Mouse (Mus musculus): ENCODE measurements at regions not wholly inside any gene's neighbourhood (a gene's known extent, or its start where the extent isn't known, plus 50 kb on each side); places are given as distances from the start of the nearest gene placed in this dataset.

DNA sequence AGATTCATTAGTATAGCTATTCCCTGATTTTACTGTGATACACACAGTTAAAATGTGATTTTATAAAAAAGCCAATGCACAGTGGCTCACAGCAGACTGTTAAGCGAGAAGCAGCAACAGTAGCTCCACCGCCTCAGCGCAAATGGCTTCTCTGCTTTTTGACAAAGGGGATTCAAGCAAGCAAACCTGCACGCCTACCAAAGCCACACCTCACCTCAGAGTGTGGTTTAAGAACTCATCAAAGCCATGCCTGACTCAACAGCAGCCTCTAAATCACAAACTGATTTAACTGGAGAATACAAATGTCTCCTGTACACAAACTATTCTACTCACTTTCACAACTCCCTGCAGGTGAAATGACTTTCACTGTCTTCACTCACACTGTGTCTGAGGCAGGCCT lies 704.5 kb downstream of the Car8 start:
- H3K4me3 ChIP-seq (ENCODE audit: low read depth, low read length), result no peak overlapping the region
- no peaks in the 10 kb centered on the region for H3K9me3 ChIP-seq (ENCODE audit: low read length)
- no peak overlapping the region for H3K4me2 ChIP-seq (ENCODE audit: low read depth)
- no peak for DNase-seq
- H3K27ac ChIP-seq (ENCODE audit: low read depth, low read length), result no peak overlapping the region
- no peaks in the 10 kb centered on the region for H3K36me3 ChIP-seq (ENCODE audit: insufficient read depth)
- no peaks in the 10 kb centered on the region for H3K4me1 ChIP-seq (ENCODE audit: insufficient read depth)
- TF ChIP-seq CTCF (IDR thresholded peaks at IDR 0.05; ENCODE audit: low read depth), result no peak
- H3K27me3 ChIP-seq (ENCODE audit: insufficient read depth, low read length), result no peaks in the 10 kb centered on the region
- no peak for ATAC-seq
- no peak overlapping the region for H3K9ac ChIP-seq
- WGBS, result 85% methylated on average over 4 of the region's 4 CpGs

DNA sequence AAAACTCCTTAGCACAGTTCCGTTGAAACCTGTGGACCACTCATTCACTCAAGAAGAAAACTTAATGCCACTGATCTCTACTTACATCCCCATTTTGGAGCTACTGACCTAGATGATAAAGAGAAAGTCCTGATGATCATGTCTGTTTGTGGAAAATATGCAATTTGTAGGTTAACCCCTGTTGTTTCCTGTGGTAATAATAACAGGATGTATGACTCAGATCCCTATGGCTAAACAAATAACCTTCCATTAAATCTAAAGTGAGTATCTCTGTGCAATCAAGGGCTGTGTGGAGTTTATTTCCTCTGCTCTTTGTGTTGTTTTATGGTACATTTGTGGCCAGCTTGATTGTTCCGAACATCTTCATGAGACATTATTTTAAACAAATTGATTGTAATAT lies 711.1 kb downstream of the Car8 start:
- no peaks in the 10 kb centered on the region for H3K9me3 ChIP-seq (ENCODE audit: low read length)
- H3K4me3 ChIP-seq (ENCODE audit: low read depth, low read length), result no peak overlapping the region
- no peaks in the 10 kb centered on the region for H3K36me3 ChIP-seq (ENCODE audit: insufficient read depth)
- no peaks in the 10 kb centered on the region for H3K4me1 ChIP-seq (ENCODE audit: insufficient read depth)
- 78% methylated on average over 2 of the region's 2 CpGs for WGBS
- ATAC-seq (no peak), DNase-seq (no peak)
- no peak overlapping the region for H3K4me2 ChIP-seq (ENCODE audit: low read depth)
- no peak overlapping the region for H3K27ac ChIP-seq (ENCODE audit: low read depth, low read length)
- no peak for TF ChIP-seq CTCF (IDR thresholded peaks at IDR 0.05; ENCODE audit: low read depth)
- H3K27me3 ChIP-seq (ENCODE audit: insufficient read depth, low read length), result no peaks in the 10 kb centered on the region
- no peak overlapping the region for H3K9ac ChIP-seq

DNA sequence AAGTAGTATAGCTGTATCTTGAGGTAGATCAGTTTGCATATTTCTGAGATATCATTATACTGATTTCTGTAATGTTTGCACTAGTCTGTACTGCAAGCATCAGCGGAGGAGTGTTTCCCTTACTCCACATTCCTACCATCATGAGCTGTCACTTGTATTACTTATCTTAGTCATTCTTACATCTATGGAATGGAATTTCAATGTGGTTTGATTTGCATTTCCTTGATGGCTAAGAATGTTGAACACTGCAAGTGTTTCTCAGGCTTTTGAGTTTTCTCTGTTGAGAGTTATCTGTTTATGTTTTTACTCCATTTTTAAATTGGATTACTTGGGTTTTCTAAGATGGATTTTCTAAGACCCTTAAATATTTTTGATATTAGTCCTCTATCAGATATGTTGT lies 725.8 kb downstream of the Car8 start:
- H3K27ac ChIP-seq (ENCODE audit: low read depth, low read length), result no peak overlapping the region
- TF ChIP-seq CTCF (IDR thresholded peaks at IDR 0.05; ENCODE audit: low read depth), result no peak
- no peak overlapping the region for H3K9ac ChIP-seq
- no peak for DNase-seq
- WGBS, result 77% methylated on average over 1 of the region's 1 CpGs
- no peaks in the 10 kb centered on the region for H3K36me3 ChIP-seq (ENCODE audit: insufficient read depth)
- no peak for ATAC-seq
- H3K9me3 ChIP-seq (ENCODE audit: low read length), result 0 out of 2 replicates have a peak, but pooled peaks cover 4% of the 10 kb centered on the region
- no peaks in the 10 kb centered on the region for H3K4me1 ChIP-seq (ENCODE audit: insufficient read depth)
- H3K27me3 ChIP-seq (ENCODE audit: insufficient read depth, low read length), result no peaks in the 10 kb centered on the region
- H3K4me2 ChIP-seq (ENCODE audit: low read depth), result no peak overlapping the region
- no peak overlapping the region for H3K4me3 ChIP-seq (ENCODE audit: low read depth, low read length)

DNA sequence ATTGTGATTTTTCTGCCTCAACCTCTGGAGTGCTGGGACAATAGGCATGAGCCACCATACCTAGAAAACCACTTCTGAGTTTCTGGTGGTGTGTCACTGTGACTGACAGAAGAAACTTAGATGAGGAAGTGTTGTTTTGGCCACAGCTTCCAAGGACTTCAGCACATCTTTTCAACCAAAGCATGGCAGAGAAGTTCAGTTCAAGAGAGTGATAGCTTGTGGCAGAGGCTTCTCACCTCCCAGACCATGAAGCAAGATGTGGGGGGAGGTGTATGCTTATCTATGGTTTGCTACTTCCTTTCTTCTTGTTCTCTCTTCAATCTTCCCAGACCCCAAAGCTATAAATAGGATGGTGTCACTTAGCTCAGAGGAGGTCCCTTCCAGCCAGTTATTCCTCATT lies 753.3 kb downstream of the Car8 start:
- no peaks in the 10 kb centered on the region for H3K9me3 ChIP-seq (ENCODE audit: low read length)
- H3K4me1 ChIP-seq (ENCODE audit: insufficient read depth), result no peaks in the 10 kb centered on the region
- no peaks in the 10 kb centered on the region for H3K36me3 ChIP-seq (ENCODE audit: insufficient read depth)
- H3K9ac ChIP-seq, result no peak overlapping the region
- no peak for TF ChIP-seq CTCF (IDR thresholded peaks at IDR 0.05; ENCODE audit: low read depth)
- no peak overlapping the region for H3K4me3 ChIP-seq (ENCODE audit: low read depth, low read length)
- ATAC-seq, result no peak
- H3K4me2 ChIP-seq (ENCODE audit: low read depth), result no peak overlapping the region
- H3K27me3 ChIP-seq (ENCODE audit: insufficient read depth, low read length), result no peaks in the 10 kb centered on the region
- no peak for DNase-seq
- H3K27ac ChIP-seq (ENCODE audit: low read depth, low read length), result no peak overlapping the region

DNA sequence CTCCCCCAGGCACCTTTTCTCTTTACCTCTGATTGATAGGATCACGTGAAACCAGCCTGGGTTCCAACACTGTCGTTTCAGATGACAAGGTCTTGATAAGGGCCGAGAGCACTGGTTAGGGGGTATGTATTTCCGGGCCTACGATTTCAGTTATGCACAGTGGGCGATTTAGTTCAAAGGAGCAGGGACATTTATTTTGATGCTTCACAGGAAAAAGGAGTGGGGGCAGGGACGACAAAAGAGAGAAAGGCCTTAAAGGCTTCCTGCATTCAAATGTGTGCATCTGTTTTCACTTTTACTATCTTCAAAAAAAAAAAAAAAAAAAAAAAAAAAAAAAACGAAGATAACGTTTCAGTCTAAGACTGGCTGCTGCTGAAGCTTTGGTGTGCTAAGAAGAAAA lies 783.7 kb downstream of the Car8 start:
- Histone ChIP-seq H3K9me3 (ENCODE audit: low read length) (no peaks in the 10 kb centered on the region), H3K9ac (no peak overlapping the region), H3K4me3 (ENCODE audit: low read depth, low read length) (no peak overlapping the region), H3K4me1 (ENCODE audit: insufficient read depth) (no peaks in the 10 kb centered on the region), H3K36me3 (ENCODE audit: insufficient read depth) (no peaks in the 10 kb centered on the region), H3K27ac (ENCODE audit: low read depth, low read length) (no peak overlapping the region), H3K27me3 (ENCODE audit: insufficient read depth, low read length) (no peaks in the 10 kb centered on the region), H3K4me2 (ENCODE audit: low read depth) (no peak overlapping the region)
- DNase-seq, result no peak
- WGBS, result 31% methylated on average over 9 of the region's 9 CpGs
- TF ChIP-seq CTCF (IDR thresholded peaks at IDR 0.05; ENCODE audit: low read depth), result no peak
- ATAC-seq, result no peak

DNA sequence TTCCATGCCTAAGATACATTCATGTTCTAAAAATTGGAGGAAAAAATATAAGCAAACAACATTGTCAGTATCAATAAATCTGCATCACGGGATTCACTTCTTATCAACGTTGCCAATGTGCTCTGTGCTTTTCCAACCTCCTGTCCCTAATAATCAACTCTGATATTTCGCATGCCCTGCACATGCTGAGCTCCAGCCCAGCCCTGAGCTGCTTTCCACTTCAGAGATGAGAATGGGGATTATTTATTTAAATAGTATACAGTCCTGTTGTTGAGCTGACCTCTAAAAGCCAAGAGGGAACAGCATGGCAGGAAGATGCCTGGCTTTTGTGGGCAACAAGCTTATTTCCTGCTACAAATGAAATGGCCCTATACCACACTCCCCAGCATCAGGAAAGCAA lies 786.2 kb downstream of the Car8 start:
- Histone ChIP-seq H3K4me1 (ENCODE audit: insufficient read depth) (no peaks in the 10 kb centered on the region), H3K9ac (no peak overlapping the region), H3K27ac (ENCODE audit: low read depth, low read length) (no peak overlapping the region), H3K4me2 (ENCODE audit: low read depth) (no peak overlapping the region), H3K4me3 (ENCODE audit: low read depth, low read length) (no peak overlapping the region), H3K27me3 (ENCODE audit: insufficient read depth, low read length) (no peaks in the 10 kb centered on the region), H3K36me3 (ENCODE audit: insufficient read depth) (no peaks in the 10 kb centered on the region), H3K9me3 (ENCODE audit: low read length) (no peaks in the 10 kb centered on the region)
- no peak for ATAC-seq
- no peak for DNase-seq
- TF ChIP-seq CTCF (IDR thresholded peaks at IDR 0.05; ENCODE audit: low read depth), result no peak
- 64% methylated on average over 3 of the region's 3 CpGs for WGBS

DNA sequence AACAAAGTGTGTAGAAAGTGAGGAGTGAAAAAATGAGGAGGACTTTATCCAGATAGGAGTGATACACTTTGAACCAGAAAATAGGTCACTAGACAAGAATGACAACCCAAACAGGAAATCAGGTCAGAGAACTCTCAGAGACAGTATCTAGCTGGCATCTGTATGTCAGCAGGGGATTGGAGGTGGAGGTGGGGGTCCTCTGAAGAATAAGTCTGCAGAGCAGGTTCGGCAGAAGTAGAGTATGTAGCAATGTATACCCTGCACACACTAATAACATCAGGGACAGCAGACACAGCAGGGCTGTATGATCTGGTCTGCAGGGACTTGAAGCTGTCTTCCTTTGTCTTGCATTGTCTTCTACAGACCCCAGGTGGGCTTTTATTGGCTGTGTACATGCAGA lies 787.9 kb downstream of the Car8 start:
- H3K36me3 ChIP-seq (ENCODE audit: insufficient read depth), result no peaks in the 10 kb centered on the region
- H3K4me1 ChIP-seq (ENCODE audit: insufficient read depth), result no peaks in the 10 kb centered on the region

DNA sequence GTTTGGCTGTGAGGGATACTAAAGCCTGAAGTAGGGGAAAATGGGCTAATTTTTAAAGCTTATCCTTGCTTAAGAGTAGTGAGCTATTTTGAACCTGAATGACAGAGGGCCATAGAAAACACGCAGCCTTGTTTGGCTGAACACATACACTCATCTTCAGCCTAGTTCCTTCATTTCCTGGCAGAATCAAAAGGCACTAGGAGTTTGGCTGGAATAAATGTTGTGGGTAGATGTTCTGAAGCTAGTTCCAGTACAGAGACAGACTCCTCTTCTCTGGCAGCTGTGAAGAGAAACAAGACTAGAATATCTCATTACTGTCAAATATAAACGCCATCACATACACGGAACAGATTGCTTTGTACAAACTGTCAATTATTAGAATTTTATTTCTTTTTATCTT lies 809.5 kb downstream of the Car8 start:
- no peak for ATAC-seq
- no peaks in the 10 kb centered on the region for H3K9me3 ChIP-seq (ENCODE audit: low read length)
- H3K36me3 ChIP-seq (ENCODE audit: insufficient read depth), result no peaks in the 10 kb centered on the region
- no peak for DNase-seq
- WGBS, result 56% methylated on average over 3 of the region's 3 CpGs
- H3K4me2 ChIP-seq (ENCODE audit: low read depth), result no peak overlapping the region
- no peak overlapping the region for H3K9ac ChIP-seq
- H3K27me3 ChIP-seq (ENCODE audit: insufficient read depth, low read length), result no peaks in the 10 kb centered on the region
- H3K4me3 ChIP-seq (ENCODE audit: low read depth, low read length), result no peak overlapping the region
- H3K4me1 ChIP-seq (ENCODE audit: insufficient read depth), result no peaks in the 10 kb centered on the region
- H3K27ac ChIP-seq (ENCODE audit: low read depth, low read length), result no peak overlapping the region
- TF ChIP-seq CTCF (IDR thresholded peaks at IDR 0.05; ENCODE audit: low read depth), result no peak

More for the DNA sequence above, 787.9 kb downstream of the Car8 start:
- H3K27me3 ChIP-seq (ENCODE audit: insufficient read depth, low read length), result no peaks in the 10 kb centered on the region
- H3K4me2 ChIP-seq (ENCODE audit: low read depth), result no peak overlapping the region
- no peak overlapping the region for H3K27ac ChIP-seq (ENCODE audit: low read depth, low read length)
- H3K4me3 ChIP-seq (ENCODE audit: low read depth, low read length), result no peak overlapping the region
- WGBS, result 56% methylated on average over 1 of the region's 1 CpGs
- TF ChIP-seq CTCF (IDR thresholded peaks at IDR 0.05; ENCODE audit: low read depth), result no peak
- DNase-seq (no peak), ATAC-seq (no peak)
- H3K9me3 ChIP-seq (ENCODE audit: low read length), result no peaks in the 10 kb centered on the region
- H3K9ac ChIP-seq, result no peak overlapping the region
